Mouse (Mus musculus) E14TG2a.4 (cell line): ENCODE data around the gene Tspan10.

ENCODE experiments used
- CTCF ChIP-seq: conservative IDR thresholded peaks from 2 replicates; pipeline ENCODE4 v1.5.1; 2014; ENCODE audit warnings: low read length
- NANOG ChIP-seq: IDR thresholded peaks from 2 replicates; pipeline ENCODE4 v1.6.1; 2014; ENCODE audit warnings: borderline replicate concordance, low read length, mixed read lengths
- POU5F1 ChIP-seq: IDR thresholded peaks from 2 replicates; pipeline ENCODE4 v1.6.1; 2014; ENCODE audit warnings: low read length, borderline replicate concordance

DNA sequence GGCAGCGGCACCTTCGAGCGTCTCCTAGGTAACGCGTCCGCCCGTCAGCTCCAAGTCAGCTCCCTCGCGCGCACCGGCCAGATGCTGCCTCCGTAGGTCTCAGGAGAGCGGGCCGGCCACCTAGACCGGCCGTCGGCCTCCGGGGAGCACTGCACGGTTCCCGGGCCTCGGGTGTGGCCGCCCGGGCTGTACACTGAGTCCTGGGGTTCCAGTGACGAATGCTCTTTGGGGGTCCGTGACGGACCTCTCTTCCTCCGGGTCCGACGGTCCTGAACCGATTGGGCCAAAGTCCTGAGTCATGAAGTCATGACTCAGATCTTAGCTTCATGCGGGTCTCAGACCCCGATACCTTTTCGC lies 25.3 kb downstream of the Tspan10 start:
- TF ChIP-seq CTCF (no peak), NANOG (no peak), POU5F1 (no peak)
